Mouse (Mus musculus) megakaryocyte-erythroid progenitor cell, adult 5-6 weeks (primary cell): ENCODE measurements at regions not wholly inside any gene's neighbourhood (a gene's known extent, or its start where the extent isn't known, plus 50 kb on each side); places are given as distances from the start of the nearest gene placed in this dataset.

Experiments used
- ATAC-seq: replicated peaks from 2 replicates; pipeline ENCODE4 v1.8.0; 2016; ENCODE audit warnings: mild to moderate bottlenecking, inconsistent platforms; ENCODE audit not compliant: severe bottlenecking, poor library complexity, low FRiP score, low TSS enrichment

- ATAC-seq: no peak
These were observed 3475.7 kb upstream of the Gm7489 start for GRCm38 (mm10) chr15:50408985-50409384.

GRCm38 (mm10) chr15:50417641-50418040 is 3467.1 kb upstream of the Gm7489 start:
- no peak for ATAC-seq

- ATAC-seq: no peak
These were observed 3461.5 kb upstream of the Gm7489 start for GRCm38 (mm10) chr15:50423082-50423665.

GRCm38 (mm10) chr15:50449604-50450003 is 3435.1 kb upstream of the Gm7489 start:
- no peak for ATAC-seq

- ATAC-seq: no peak
These were observed 3412.1 kb upstream of the Gm7489 start for GRCm38 (mm10) chr15:50472626-50473025.

GRCm38 (mm10) chr15:50498716-50499115 is 3386.0 kb upstream of the Gm7489 start:
- ATAC-seq: peak; percentile 55; the same call in 1 of the 2 replicates

GRCm38 (mm10) chr15:50507999-50508624 is 3376.6 kb upstream of the Gm7489 start:
- ATAC-seq: peak; percentile 97

- ATAC-seq: no peak
These were observed 3371.7 kb upstream of the Gm7489 start for GRCm38 (mm10) chr15:50513036-50513435.

GRCm38 (mm10) chr15:50524841-50525240 is 3359.9 kb upstream of the Gm7489 start:
- ATAC-seq: no peak

GRCm38 (mm10) chr15:50534490-50534889 is 3350.2 kb upstream of the Gm7489 start:
- ATAC-seq: no peak

- ATAC-seq: no peak
These were observed 3321.1 kb upstream of the Gm7489 start for GRCm38 (mm10) chr15:50563611-50564010.

GRCm38 (mm10) chr15:50580811-50581210 is 3303.9 kb upstream of the Gm7489 start:
- no peak for ATAC-seq

GRCm38 (mm10) chr15:50583951-50584350 is 3300.8 kb upstream of the Gm7489 start:
- no peak for ATAC-seq

GRCm38 (mm10) chr15:50585496-50585895 is 3299.2 kb upstream of the Gm7489 start:
- ATAC-seq: no peak
